Mouse (Mus musculus): ENCODE data around the gene C1qtnf3.

DNA sequence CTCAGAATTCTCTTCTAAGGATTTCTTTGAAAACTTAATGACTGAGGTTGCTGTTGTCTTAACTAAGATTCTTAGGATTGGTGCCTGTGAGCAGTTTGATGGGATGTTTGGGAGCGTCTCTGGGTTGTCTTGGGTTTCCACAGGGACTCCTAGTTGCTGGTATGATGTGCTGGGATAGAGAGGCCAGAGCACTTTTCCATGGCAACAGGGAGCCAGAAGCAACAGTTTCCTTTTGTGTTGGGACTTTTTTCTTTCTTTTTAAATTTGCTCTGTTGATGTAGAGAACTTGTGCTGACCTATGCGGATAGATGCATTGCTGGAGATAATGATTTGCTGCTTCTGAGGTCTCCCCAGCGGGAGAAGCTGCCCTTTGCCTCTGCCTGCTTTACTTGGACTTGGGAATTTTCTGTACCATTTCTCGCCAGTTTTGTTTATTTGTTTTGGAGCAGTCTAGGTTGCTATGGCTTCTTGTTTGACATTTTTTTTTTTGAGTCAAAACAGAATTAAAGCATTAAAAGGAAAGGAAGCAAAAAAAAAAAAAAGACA, 701 bp downstream of the C1qtnf3 start:
- TF ChIP-seq CTCF (IDR thresholded peaks at IDR 0.05; ENCODE audit: borderline replicate concordance, insufficient read depth, low read depth, low read length), result no peak
- no peak for TF ChIP-seq POLR2A (IDR thresholded peaks at IDR 0.05; ENCODE audit: borderline replicate concordance, insufficient read depth, low read length)

Data from cerebellum, adult 2 months (tissue).